Mouse (Mus musculus) olfactory bulb, adult 2 months (tissue): ENCODE data around the gene Rgs3.

Source experiments
- CTCF ChIP-seq: fragments of 200-500 bp; IDR thresholded peaks from 2 replicates; pipeline ENCODE4 v1.5.1; 2012; ENCODE audit warnings: low read depth, mild to moderate bottlenecking, low read length, moderate library complexity; ENCODE audit not compliant: insufficient read depth
- POLR2A ChIP-seq: fragments of 200-500 bp; IDR thresholded peaks from 2 replicates; pipeline ENCODE4 v1.6.1; 2012; ENCODE audit warnings: mild to moderate bottlenecking, low read depth, low read length, moderate library complexity; ENCODE audit not compliant: insufficient read depth

GRCm38 (mm10) chr4:62628547-62628946 lies 68.9 kb downstream of the Rgs3 start:
- no peak for TF ChIP-seq POLR2A
- no peak for TF ChIP-seq CTCF
